Mouse (Mus musculus) heart, adult 10 weeks (tissue): Measurements from ENCODE around the gene Rasgrp1. TPM values are rescaled to one million over a fixed set of nuclear protein-coding genes. Genes with fewer than 3 reads are reported as not detected.

ENCODE experiments used
- polyA plus RNA-seq: library from polyadenylated mRNA; stranded (reverse); fragments of 350-450 nt; fragmentation: Illumina TruSeq; extraction: RNeasy Lipid Tissue Mini Kit (QIAGEN cat#74804); gene quantifications from one replicate; pipeline ENCODE4 v1.2.3, GENCODE M21; 2014; ENCODE audit warnings: low read depth, low replicate concordance

Gene Rasgrp1
- 0.24 TPM for polyA plus RNA-seq

DNA sequence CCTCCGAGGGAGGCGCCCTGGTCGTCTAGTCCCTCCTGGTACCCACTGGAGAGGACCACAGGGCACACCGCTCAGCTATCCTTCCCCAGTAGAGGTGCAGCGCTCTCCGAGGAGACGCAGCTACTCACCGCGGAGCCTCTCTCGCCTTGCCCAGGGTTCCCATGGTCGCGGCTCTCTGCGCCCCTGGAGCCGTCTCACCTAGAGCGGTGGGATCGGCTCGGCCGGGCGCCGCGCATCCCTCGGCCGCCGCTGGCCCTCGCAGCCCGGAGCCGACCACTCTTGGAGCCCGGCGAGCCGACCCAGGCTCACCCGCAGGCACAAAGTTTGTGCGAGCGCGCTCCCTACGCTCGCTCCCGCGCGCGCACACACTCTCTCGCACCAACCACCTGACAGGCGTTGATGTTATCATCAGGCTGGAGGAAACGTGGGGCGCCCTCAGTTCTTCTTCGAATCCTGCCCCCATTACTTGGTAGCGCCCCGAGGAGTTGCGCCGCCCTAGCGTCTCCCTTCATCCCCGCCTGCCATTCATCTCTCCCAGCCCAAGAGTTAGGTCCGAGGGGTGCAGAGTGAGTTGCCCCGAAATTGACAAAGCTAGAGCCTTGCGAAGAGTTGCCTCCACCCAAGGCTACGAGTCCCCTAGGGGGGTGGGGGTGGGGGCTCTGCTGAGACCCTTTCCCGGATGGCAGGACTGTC, at the start of gene Rasgrp1:
Gene Rasgrp1, minus strand, starts transcription at position 455 of the 693 bp plus-strand sequence.

GRCm38 (mm10) chr2:117249255-117250000, 93.4 kb downstream of the Rasgrp1 start, which contains the start of gene Fam98b:
Gene Fam98b, plus strand, starts transcription at chr2:117249739.

Other genes with a start within 250 kb of the Rasgrp1 start
- 10.3 TPM for gene Spred1, start 221.6 kb downstream of the Rasgrp1 start, polyA plus RNA-seq
- gene Fam98b, start 93.3 kb downstream of the Rasgrp1 start, polyA plus RNA-seq, result 32.4 TPM